Mouse (Mus musculus) ES-E14 (cell line): ENCODE measurements at regions not wholly inside any gene's neighbourhood (a gene's known extent, or its start where the extent isn't known, plus 50 kb on each side); places are given as distances from the start of the nearest gene placed in this dataset.

Source experiments
- CHD2 ChIP-seq: IDR thresholded peaks from 2 replicates; pipeline ENCODE4 v1.6.1; 2014; ENCODE audit warnings: mild to moderate bottlenecking, low read depth, low read length, inconsistent platforms
- HCFC1 ChIP-seq: IDR thresholded peaks from 2 replicates; pipeline ENCODE4 v1.6.1; 2012; ENCODE audit warnings: low read length, inconsistent platforms, borderline replicate concordance; ENCODE audit not compliant: insufficient read depth
- ZC3H11A ChIP-seq: IDR thresholded peaks from 2 replicates; pipeline ENCODE4 v1.6.1; 2012; ENCODE audit warnings: low read depth, mild to moderate bottlenecking, inconsistent platforms, low read length, borderline replicate concordance

DNA sequence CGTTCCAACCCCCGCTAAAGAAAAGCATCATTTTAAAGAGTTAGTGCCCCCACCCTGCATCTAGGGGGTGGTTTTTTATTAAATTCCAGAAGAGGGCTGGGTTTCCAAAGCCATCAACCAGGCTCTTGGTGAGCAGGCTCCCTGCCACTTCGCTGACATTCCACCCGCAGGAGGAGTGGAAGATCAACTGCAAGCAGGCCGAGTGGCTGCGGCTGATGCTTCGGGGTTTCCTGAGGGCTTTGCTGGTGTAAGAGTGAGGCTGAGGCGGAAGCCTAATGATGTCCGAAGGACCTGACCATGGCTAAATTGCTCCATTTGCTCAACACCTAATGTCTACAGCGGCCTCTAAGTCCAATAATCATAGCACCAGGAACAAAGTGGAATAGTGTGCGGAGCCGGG lies 118.0 kb downstream of the Tmem30b start:
- no peak for TF ChIP-seq HCFC1
- no peak for TF ChIP-seq CHD2
- TF ChIP-seq ZC3H11A = no peak
